ENCODE assay signal across 12 mouse cellular contexts in genomic region chr3:89333053-89333452, GRCm38 (mm10). TPM values are rescaled to one million over a fixed set of nuclear protein-coding genes. Genes with fewer than 3 reads are reported as not detected.
DNase-seq lines count a peak whose midpoint lies in the region; ATAC-seq and TF ChIP-seq lines count a peak whose summit lies in the region.
"Had no signal": no experiment of that assay in that cellular context is flagged by ENCODE, and none has a peak within 500 bp of the region (broad histone marks: within the 10 kb centered on the region; RNA-seq: fewer than 3 reads in every experiment).

No protein-coding gene starts in this region.

- H3K9ac ChIP-seq in hindbrain, embryonic 11.5 days (ENCODE audit: low read depth, low read length), result no peak overlapping the region
- 0 out of 2 replicates have a peak overlapping the region, but pooled peaks have one; percentile 27 for H3K9ac ChIP-seq in forebrain, embryonic 13.5 days
- H3K9ac ChIP-seq in limb, embryonic 11.5 days (ENCODE audit: low read length), result 0 out of 2 replicates have a peak overlapping the region, but pooled peaks have one; percentile 18
- 0 out of 2 replicates have a peak overlapping the region, but pooled peaks have one; percentile 32 for H3K9ac ChIP-seq in midbrain, embryonic 16.5 days (ENCODE audit: low read depth, low read length)
- no peak overlapping the region for H3K9ac ChIP-seq in liver, embryonic 12.5 days

- DNase-seq in hindbrain, embryonic 10.5 days (ENCODE audit: low spot score), result no peak
- no peak for DNase-seq in hindbrain, embryonic 11.5 days (ENCODE audit: low spot score)
- no peak for DNase-seq in limb, embryonic 11.5 days (ENCODE audit: low spot score)
- DNase-seq in kidney, adult 2 months, result no peak
- DNase-seq: cerebellum, adult 18-20 months; lung, adult 2 months; thymus, postnatal 4 days had no signal

- no peaks in the 10 kb centered on the region for H3K9me3 ChIP-seq in hindbrain, embryonic 10.5 days
- H3K9me3 ChIP-seq in hindbrain, embryonic 11.5 days (ENCODE audit: control insufficient read depth, low read length), result no peaks in the 10 kb centered on the region
- H3K9me3 ChIP-seq in forebrain, embryonic 13.5 days (replicated peaks), result no peaks in the 10 kb centered on the region
- H3K9me3 ChIP-seq in limb, embryonic 11.5 days (ENCODE audit: control insufficient read depth, low read length), result no peaks in the 10 kb centered on the region
- no peaks in the 10 kb centered on the region for H3K9me3 ChIP-seq in midbrain, embryonic 16.5 days (replicated peaks; ENCODE audit: control insufficient read depth, low read length, poor library complexity, severe bottlenecking)
- H3K9me3 ChIP-seq in liver, embryonic 12.5 days (replicated peaks), result no peaks in the 10 kb centered on the region

- H3K36me3 ChIP-seq in hindbrain, embryonic 10.5 days, result peaks cover 30% of the 10 kb centered on the region
- 0 out of 2 replicates have a peak, but pooled peaks cover 6% of the 10 kb centered on the region for H3K36me3 ChIP-seq in hindbrain, embryonic 11.5 days (ENCODE audit: control insufficient read depth, insufficient read depth, low read length)
- peaks cover 19% of the 10 kb centered on the region for H3K36me3 ChIP-seq in forebrain, embryonic 13.5 days (ENCODE audit: poor library complexity, severe bottlenecking)
- H3K36me3 ChIP-seq in limb, embryonic 11.5 days (ENCODE audit: control insufficient read depth, insufficient read depth, low read length), result peaks cover 7% of the 10 kb centered on the region
- H3K36me3 ChIP-seq in midbrain, embryonic 16.5 days (ENCODE audit: control insufficient read depth, insufficient read depth, low read length), result no peaks in the 10 kb centered on the region
- H3K36me3 ChIP-seq in liver, embryonic 12.5 days, result no peaks in the 10 kb centered on the region
- no peaks in the 10 kb centered on the region for H3K36me3 ChIP-seq in kidney, adult 2 months (ENCODE audit: control insufficient read depth, insufficient read depth, low read length)

- TF ChIP-seq CTCF in kidney, adult 2 months (conservative IDR thresholded peaks at IDR 0.05; ENCODE audit: insufficient read depth, insufficient read length, low read depth, low read length), result no peak

- peak overlapping the region; percentile 41; the same call in 1 of the 2 replicates for H3K27ac ChIP-seq in hindbrain, embryonic 10.5 days
- H3K27ac ChIP-seq in hindbrain, embryonic 11.5 days (ENCODE audit: low read depth, low read length), result no peak overlapping the region
- peak overlapping the region; percentile 46 for H3K27ac ChIP-seq in forebrain, embryonic 13.5 days
- no peak overlapping the region for H3K27ac ChIP-seq in limb, embryonic 11.5 days (replicated peaks; ENCODE audit: low read depth, low read length)
- no peak overlapping the region for H3K27ac ChIP-seq in midbrain, embryonic 16.5 days (ENCODE audit: low read length)
- H3K27ac ChIP-seq in liver, embryonic 12.5 days, result no peak overlapping the region
- H3K27ac ChIP-seq in kidney, adult 2 months (ENCODE audit: insufficient read depth, low read depth, low read length), result no peak overlapping the region

- ATAC-seq in hindbrain, embryonic 11.5 days (ENCODE audit: low FRiP score), result no peak
- no peak for ATAC-seq in forebrain, embryonic 13.5 days
- no peak for ATAC-seq in limb, embryonic 11.5 days (ENCODE audit: insufficient number of reproducible peaks, low FRiP score, low TSS enrichment, low read depth)
- no peak for ATAC-seq in midbrain, embryonic 16.5 days
- no peak for ATAC-seq in liver, embryonic 12.5 days
- no peak for ATAC-seq in inflammation-experienced regulatory T-cells, adult 6 months

- H3K4me1 ChIP-seq in hindbrain, embryonic 10.5 days (replicated peaks), result peaks cover 86% of the 10 kb centered on the region
- peaks cover 18% of the 10 kb centered on the region for H3K4me1 ChIP-seq in hindbrain, embryonic 11.5 days (replicated peaks; ENCODE audit: control insufficient read depth, insufficient read depth, low read length)
- H3K4me1 ChIP-seq in forebrain, embryonic 13.5 days, result peaks cover 67% of the 10 kb centered on the region
- peaks cover 29% of the 10 kb centered on the region for H3K4me1 ChIP-seq in limb, embryonic 11.5 days (ENCODE audit: control insufficient read depth, insufficient read depth, low read length)
- peaks cover 27% of the 10 kb centered on the region for H3K4me1 ChIP-seq in midbrain, embryonic 16.5 days (ENCODE audit: control insufficient read depth, insufficient read depth, low read length)
- peaks cover 23% of the 10 kb centered on the region for H3K4me1 ChIP-seq in liver, embryonic 12.5 days
- no peaks in the 10 kb centered on the region for H3K4me1 ChIP-seq in kidney, adult 2 months (ENCODE audit: control insufficient read depth, insufficient read depth, low read length)

- no peak overlapping the region for H3K4me2 ChIP-seq in hindbrain, embryonic 11.5 days (replicated peaks; ENCODE audit: low read depth, low read length)
- H3K4me2 ChIP-seq in forebrain, embryonic 13.5 days, result peak overlapping the region; percentile 25
- no peak overlapping the region for H3K4me2 ChIP-seq in limb, embryonic 11.5 days (ENCODE audit: low read depth, severe bottlenecking)
- no peak overlapping the region for H3K4me2 ChIP-seq in midbrain, embryonic 16.5 days (ENCODE audit: low read length)
- H3K4me2 ChIP-seq in liver, embryonic 12.5 days, result no peak overlapping the region

- peaks cover 29% of the 10 kb centered on the region; the same call in 1 of the 2 replicates for H3K27me3 ChIP-seq in hindbrain, embryonic 10.5 days (ENCODE audit: insufficient read depth, poor library complexity, severe bottlenecking)
- no peaks in the 10 kb centered on the region for H3K27me3 ChIP-seq in hindbrain, embryonic 11.5 days (ENCODE audit: control insufficient read depth, insufficient read depth, low read length)
- H3K27me3 ChIP-seq in forebrain, embryonic 13.5 days, result no peaks in the 10 kb centered on the region
- no peaks in the 10 kb centered on the region for H3K27me3 ChIP-seq in limb, embryonic 11.5 days (ENCODE audit: control insufficient read depth, insufficient read depth, low read length)
- H3K27me3 ChIP-seq in midbrain, embryonic 16.5 days (ENCODE audit: control insufficient read depth, insufficient read depth, low read depth, low read length), result no peaks in the 10 kb centered on the region
- peaks cover 91% of the 10 kb centered on the region for H3K27me3 ChIP-seq in liver, embryonic 12.5 days (replicated peaks)
- H3K27me3 ChIP-seq in kidney, adult 2 months (replicated peaks; ENCODE audit: control insufficient read depth, insufficient read depth, low read length), result no peaks in the 10 kb centered on the region

- peak overlapping the region; percentile 9; the same call in 1 of the 2 replicates for H3K4me3 ChIP-seq in hindbrain, embryonic 10.5 days
- no peak overlapping the region for H3K4me3 ChIP-seq in hindbrain, embryonic 11.5 days (ENCODE audit: low read depth, low read length)
- no peak overlapping the region for H3K4me3 ChIP-seq in forebrain, embryonic 13.5 days
- no peak overlapping the region for H3K4me3 ChIP-seq in limb, embryonic 11.5 days (ENCODE audit: low read depth, low read length)
- no peak overlapping the region for H3K4me3 ChIP-seq in midbrain, embryonic 16.5 days (ENCODE audit: low read depth, low read length)
- no peak overlapping the region for H3K4me3 ChIP-seq in liver, embryonic 12.5 days
- no peak overlapping the region for H3K4me3 ChIP-seq in kidney, adult 2 months (ENCODE audit: insufficient read depth, low read depth, low read length)

- WGBS in hindbrain, embryonic 10.5 days, result 79% methylated on average over 11 of the region's 11 CpGs
- WGBS in hindbrain, embryonic 11.5 days, result 75% methylated on average over 11 of the region's 11 CpGs
- WGBS in forebrain, embryonic 13.5 days, result 50% methylated on average over 11 of the region's 11 CpGs
- WGBS in limb, embryonic 11.5 days, result 55% methylated on average over 11 of the region's 11 CpGs
- 52% methylated on average over 11 of the region's 11 CpGs for WGBS in midbrain, embryonic 16.5 days
- 78% methylated on average over 11 of the region's 11 CpGs for WGBS in liver, embryonic 12.5 days (ENCODE audit: insufficient replicate concordance)
- 74% methylated on average over 11 of the region's 11 CpGs for WGBS in kidney, adult 2 months

- no peak for TF ChIP-seq POLR2A in kidney, adult 2 months (IDR thresholded peaks at IDR 0.05; ENCODE audit: low read depth, low read length)

RNA-seq across cellular contexts. Expression of gene Efna4, which starts 4.8 kb away (rescaled TPM):
- 22.4 and 23.2 TPM in 2 replicates for polyA plus RNA-seq in hindbrain, embryonic 10.5 days (2016; fragmentation: Nextera tagmentation; extraction: Ambion mirVana)
- 18.9 and 20.6 TPM in 2 replicates for polyA plus RNA-seq in hindbrain, embryonic 11.5 days (2014; fragmentation: Nextera tagmentation; extraction: Ambion mirVana)
- 16.0 and 16.3 TPM in 2 replicates for polyA plus RNA-seq in forebrain, embryonic 13.5 days (2015; fragmentation: Nextera tagmentation; extraction: Ambion mirVana)
- 46.9 and 48.9 TPM in 2 replicates for polyA plus RNA-seq in limb, embryonic 11.5 days (2014; fragmentation: Nextera tagmentation; extraction: Ambion mirVana)
- polyA plus RNA-seq in midbrain, embryonic 16.5 days (2015; fragmentation: Nextera tagmentation; extraction: Ambion mirVana), result 3.7 and 4.2 TPM in 2 replicates
- polyA plus RNA-seq in liver, embryonic 12.5 days (2016; fragmentation: Nextera tagmentation; extraction: Ambion mirVana), result 2.1 and 2.3 TPM in 2 replicates
- under 1 TPM in 2 of 3 experiments, not detected in 1; 0.49 to 0.59 TPM for polyA plus RNA-seq in inflammation-experienced regulatory T-cells, adult 6 months (2017; shearing (Covaris generic))
- polyA plus RNA-seq in kidney, adult 2 months (2012; rRNA removed), result 8.2 and 10.4 TPM in 2 replicates

RNA-seq across cellular contexts. Expression of gene Efna3, which starts 10.3 kb away (rescaled TPM):
- polyA plus RNA-seq in hindbrain, embryonic 10.5 days (2016; fragmentation: Nextera tagmentation; extraction: Ambion mirVana), result 5.9 and 10.7 TPM in 2 replicates
- 13.8 TPM in 2 replicates for polyA plus RNA-seq in hindbrain, embryonic 11.5 days (2014; fragmentation: Nextera tagmentation; extraction: Ambion mirVana)
- polyA plus RNA-seq in forebrain, embryonic 13.5 days (2015; fragmentation: Nextera tagmentation; extraction: Ambion mirVana), result 18.7 and 23.4 TPM in 2 replicates
- 13.9 and 19.3 TPM in 2 replicates for polyA plus RNA-seq in limb, embryonic 11.5 days (2014; fragmentation: Nextera tagmentation; extraction: Ambion mirVana)
- polyA plus RNA-seq in midbrain, embryonic 16.5 days (2015; fragmentation: Nextera tagmentation; extraction: Ambion mirVana), result 40.5 and 59.0 TPM in 2 replicates
- polyA plus RNA-seq in liver, embryonic 12.5 days (2016; fragmentation: Nextera tagmentation; extraction: Ambion mirVana), result 0.65 and 1.0 TPM in 2 replicates
- not detected for polyA plus RNA-seq in inflammation-experienced regulatory T-cells, adult 6 months (2017; shearing (Covaris generic))
- 2.4 and 4.2 TPM in 2 replicates for polyA plus RNA-seq in kidney, adult 2 months (2012; rRNA removed)

RNA-seq across cellular contexts. Expression of gene Adam15, which starts 16.7 kb away (rescaled TPM):
- 36.4 and 38.1 TPM in 2 replicates for polyA plus RNA-seq in hindbrain, embryonic 10.5 days (2016; fragmentation: Nextera tagmentation; extraction: Ambion mirVana)
- polyA plus RNA-seq in hindbrain, embryonic 11.5 days (2014; fragmentation: Nextera tagmentation; extraction: Ambion mirVana), result 17.8 TPM in 2 replicates
- polyA plus RNA-seq in forebrain, embryonic 13.5 days (2015; fragmentation: Nextera tagmentation; extraction: Ambion mirVana), result 24.1 and 27.5 TPM in 2 replicates
- 17.8 and 21.0 TPM in 2 replicates for polyA plus RNA-seq in limb, embryonic 11.5 days (2014; fragmentation: Nextera tagmentation; extraction: Ambion mirVana)
- polyA plus RNA-seq in midbrain, embryonic 16.5 days (2015; fragmentation: Nextera tagmentation; extraction: Ambion mirVana), result 60.6 and 78.2 TPM in 2 replicates
- polyA plus RNA-seq in liver, embryonic 12.5 days (2016; fragmentation: Nextera tagmentation; extraction: Ambion mirVana), result 14.1 and 14.5 TPM in 2 replicates
- 10 to 100 TPM in 2 of 3 experiments, 1 to 10 TPM in 1; 6.8 to 11.1 (median 10.8) TPM for polyA plus RNA-seq in inflammation-experienced regulatory T-cells, adult 6 months (2017; shearing (Covaris generic))
- polyA plus RNA-seq in kidney, adult 2 months (2012; rRNA removed), result 95.1 and 111 TPM in 2 replicates

RNA-seq across cellular contexts. Expression of gene Dcst2, which starts 28.7 kb away (rescaled TPM):
- 0.34 TPM in 1 of 2 replicates, not detected in the other for polyA plus RNA-seq in hindbrain, embryonic 10.5 days (2016; fragmentation: Nextera tagmentation; extraction: Ambion mirVana)
- 0.14 and 0.27 TPM in 2 replicates for polyA plus RNA-seq in hindbrain, embryonic 11.5 days (2014; fragmentation: Nextera tagmentation; extraction: Ambion mirVana)
- polyA plus RNA-seq in forebrain, embryonic 13.5 days (2015; fragmentation: Nextera tagmentation; extraction: Ambion mirVana), result 0.06 and 0.13 TPM in 2 replicates
- 0.23 and 0.28 TPM in 2 replicates for polyA plus RNA-seq in limb, embryonic 11.5 days (2014; fragmentation: Nextera tagmentation; extraction: Ambion mirVana)
- polyA plus RNA-seq in midbrain, embryonic 16.5 days (2015; fragmentation: Nextera tagmentation; extraction: Ambion mirVana), result 0.09 and 0.25 TPM in 2 replicates
- 0.05 and 0.06 TPM in 2 replicates for polyA plus RNA-seq in liver, embryonic 12.5 days (2016; fragmentation: Nextera tagmentation; extraction: Ambion mirVana)
- under 1 TPM in 2 of 3 experiments, not detected in 1; 0.20 to 0.54 TPM for polyA plus RNA-seq in inflammation-experienced regulatory T-cells, adult 6 months (2017; shearing (Covaris generic))
- 0.38 and 0.41 TPM in 2 replicates for polyA plus RNA-seq in kidney, adult 2 months (2012; rRNA removed)
- polyA plus RNA-seq: heart, embryonic 16.5 days had no signal

RNA-seq across cellular contexts. Expression of gene Dcst1, which starts 32.0 kb away (rescaled TPM):
- 0.09 and 0.33 TPM in 2 replicates for polyA plus RNA-seq in hindbrain, embryonic 10.5 days (2016; fragmentation: Nextera tagmentation; extraction: Ambion mirVana)
- polyA plus RNA-seq in hindbrain, embryonic 11.5 days (2014; fragmentation: Nextera tagmentation; extraction: Ambion mirVana), result 0.28 and 0.63 TPM in 2 replicates
- 0.37 and 0.57 TPM in 2 replicates for polyA plus RNA-seq in forebrain, embryonic 13.5 days (2015; fragmentation: Nextera tagmentation; extraction: Ambion mirVana)
- polyA plus RNA-seq in limb, embryonic 11.5 days (2014; fragmentation: Nextera tagmentation; extraction: Ambion mirVana), result 0.37 and 0.44 TPM in 2 replicates
- 0.96 and 0.98 TPM in 2 replicates for polyA plus RNA-seq in midbrain, embryonic 16.5 days (2015; fragmentation: Nextera tagmentation; extraction: Ambion mirVana)
- not detected in 2 replicates for polyA plus RNA-seq in liver, embryonic 12.5 days (2016; fragmentation: Nextera tagmentation; extraction: Ambion mirVana)
- polyA plus RNA-seq in inflammation-experienced regulatory T-cells, adult 6 months (2017; shearing (Covaris generic)), result under 1 TPM; 0.40 to 0.88 (median 0.71) TPM
- polyA plus RNA-seq in kidney, adult 2 months (2012; rRNA removed), result 1.8 and 2.2 TPM in 2 replicates
- polyA plus RNA-seq: lung, adult 2 months had no signal

Comparison
In these comparisons a context has a peak if more than half of its experiments do, and no peak if none do; other contexts are left out.
1. H3K27ac ChIP-seq: peak in hindbrain, embryonic 10.5 days (single experiment) and forebrain, embryonic 13.5 days (single experiment); none in hindbrain, embryonic 11.5 days (single experiment), limb, embryonic 11.5 days (single experiment), midbrain, embryonic 16.5 days (single experiment), liver, embryonic 12.5 days (single experiment) and kidney, adult 2 months (single experiment).
2. H3K9ac ChIP-seq: peak in forebrain, embryonic 13.5 days (single experiment), limb, embryonic 11.5 days (single experiment) and midbrain, embryonic 16.5 days (single experiment); none in hindbrain, embryonic 11.5 days (single experiment) and liver, embryonic 12.5 days (single experiment).